Mouse (Mus musculus): ENCODE measurements around the gene Plekha5.
A peak's percentile ranks its signal among the peaks of the same experiment; 100 is the strongest.

The Plekha5 gene

DNA sequence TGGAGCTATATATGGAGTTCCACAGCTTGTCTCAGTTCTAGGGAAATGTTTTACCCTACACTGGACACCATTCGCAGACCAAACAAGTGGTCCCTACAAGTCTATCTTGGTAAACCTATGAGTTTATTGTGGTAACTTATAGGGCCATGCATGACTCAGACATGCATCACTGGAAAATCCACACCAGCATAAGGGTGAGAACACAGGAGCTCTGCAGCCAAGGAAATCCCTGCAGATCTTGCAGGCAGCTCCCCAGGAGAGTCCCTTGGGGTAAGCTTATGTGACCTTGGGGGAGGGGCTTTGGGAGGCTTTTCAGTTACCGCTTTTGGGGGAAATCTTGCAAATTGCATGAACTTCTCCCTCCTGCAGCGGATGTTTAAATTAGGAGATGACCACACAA is 190.0 kb downstream of the Plekha5 start:
- no peak for DNase-seq (ENCODE audit: low spot score)

- DNase-seq (ENCODE audit: low spot score), result no peak
Observed at GRCm38 (mm10) chr6:140614711-140615110, 190.9 kb downstream of the Plekha5 start.

GRCm38 (mm10) chr6:140620531-140621349 is 196.9 kb downstream of the Plekha5 start:
- DNase-seq (ENCODE audit: low spot score), result no peak

DNA sequence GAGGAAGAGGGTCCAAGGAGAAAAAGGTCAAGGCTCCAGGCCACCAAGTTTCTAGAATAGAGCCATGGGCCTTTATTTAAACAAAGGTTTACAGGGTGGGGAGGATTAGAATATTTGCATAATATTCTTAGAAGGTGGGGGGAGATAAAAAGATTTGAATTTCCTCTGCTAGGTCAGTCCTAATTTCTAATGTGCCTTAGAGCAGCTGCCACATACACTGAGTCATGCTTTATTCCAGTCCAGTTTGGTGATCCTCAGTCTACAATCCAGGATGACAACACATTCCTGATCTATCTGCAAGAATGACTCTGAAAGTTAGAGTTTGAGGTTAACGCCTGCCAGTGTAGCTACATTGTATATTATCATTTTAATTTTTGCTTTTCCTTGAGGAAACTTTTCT is 197.8 kb downstream of the Plekha5 start:
- DNase-seq (ENCODE audit: low spot score), result no peak

- no peak for DNase-seq (ENCODE audit: low spot score)
Observed at GRCm38 (mm10) chr6:140622391-140623225, 198.8 kb downstream of the Plekha5 start, which contains the start of gene Aebp2. Gene Aebp2, plus strand, starts transcription at chr6:140622663.

- DNase-seq (ENCODE audit: low spot score), result peak; percentile 86
Observed at GRCm38 (mm10) chr6:140623226-140624095, 199.6 kb downstream of the Plekha5 start.

DNA sequence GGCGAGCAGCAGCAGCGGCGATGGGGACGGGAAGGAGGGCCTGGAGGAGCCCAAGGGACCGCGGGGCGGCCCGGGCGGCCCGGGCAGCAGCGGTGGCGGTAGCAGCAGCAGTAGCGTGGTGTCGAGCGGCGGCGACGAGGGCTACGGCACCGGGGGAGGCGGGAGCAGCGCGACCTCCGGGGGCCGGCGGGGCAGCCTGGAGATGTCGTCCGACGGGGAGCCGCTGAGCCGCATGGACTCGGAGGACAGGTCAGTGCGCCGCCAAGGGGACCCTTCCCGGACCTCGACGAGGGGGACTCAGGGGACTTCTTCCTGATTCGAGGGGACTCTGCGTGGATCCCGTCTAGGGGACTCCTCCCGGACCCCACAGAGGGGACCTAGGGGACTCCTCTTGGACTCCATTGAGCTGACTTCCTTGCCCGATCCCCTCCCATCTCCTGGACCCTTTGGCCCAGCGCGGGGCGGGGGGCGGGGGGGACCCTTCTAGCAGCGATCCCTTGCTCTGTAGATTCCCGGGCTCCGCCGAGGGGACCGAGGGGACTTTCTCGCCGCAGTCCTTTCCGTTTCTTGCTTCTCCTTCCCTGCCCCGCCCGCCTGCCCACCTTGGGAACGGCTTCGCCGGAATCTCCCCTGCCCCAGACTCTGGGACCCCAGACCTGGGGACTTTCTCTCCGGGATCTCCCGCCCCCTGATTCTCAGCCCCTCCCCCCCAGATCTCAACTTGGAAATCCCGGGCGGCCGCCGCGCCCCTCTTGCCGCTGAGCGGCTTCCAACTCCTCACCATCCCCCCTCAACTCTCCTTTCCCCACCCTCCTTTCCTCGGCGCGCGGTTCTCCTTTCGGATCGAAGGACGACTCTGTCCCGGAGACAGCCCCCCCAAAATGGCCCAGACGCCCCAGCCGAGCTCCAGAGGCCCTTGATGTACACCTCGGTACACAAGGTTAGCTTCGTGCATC is 200.5 kb downstream of the Plekha5 start:
- peak; percentile 25 for DNase-seq (ENCODE audit: low spot score)

DNA sequence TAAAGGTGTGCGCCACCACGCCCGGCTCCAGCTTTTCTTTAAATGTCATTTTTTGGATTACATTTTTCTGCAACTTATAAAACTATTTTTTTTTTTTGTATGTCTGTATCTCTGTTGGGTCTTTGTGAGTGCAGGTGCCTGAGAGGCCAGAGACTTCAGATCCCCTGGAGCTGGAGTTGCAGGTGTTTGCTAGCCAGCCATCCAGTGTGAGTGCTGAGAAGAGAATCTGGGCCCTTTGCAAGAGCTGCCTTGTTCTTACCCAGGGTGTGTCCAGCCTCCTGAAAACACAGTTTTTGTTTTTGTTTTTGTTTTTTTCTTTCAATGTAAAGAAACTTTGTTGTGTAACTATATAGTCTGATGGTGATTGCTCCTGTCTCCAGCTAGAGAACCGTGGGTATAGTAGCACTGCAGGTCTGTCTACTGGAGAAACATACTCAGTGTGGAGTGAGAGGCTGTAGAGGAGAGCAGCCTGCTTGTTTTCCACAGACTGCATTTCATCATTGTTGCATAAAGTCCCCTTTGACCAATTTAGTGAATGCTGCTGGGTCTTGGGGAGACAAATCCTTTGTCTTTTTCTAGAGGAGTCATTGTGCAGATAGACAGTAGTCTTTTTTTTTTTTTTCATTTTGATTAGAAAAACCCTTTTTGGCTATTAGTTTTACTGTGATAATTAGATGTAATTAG is 205.5 kb downstream of the Plekha5 start:
- no peak for DNase-seq (ENCODE audit: low spot score)

- DNase-seq (ENCODE audit: low spot score), result no peak
Observed at GRCm38 (mm10) chr6:140630306-140630705, 206.5 kb downstream of the Plekha5 start.

DNA sequence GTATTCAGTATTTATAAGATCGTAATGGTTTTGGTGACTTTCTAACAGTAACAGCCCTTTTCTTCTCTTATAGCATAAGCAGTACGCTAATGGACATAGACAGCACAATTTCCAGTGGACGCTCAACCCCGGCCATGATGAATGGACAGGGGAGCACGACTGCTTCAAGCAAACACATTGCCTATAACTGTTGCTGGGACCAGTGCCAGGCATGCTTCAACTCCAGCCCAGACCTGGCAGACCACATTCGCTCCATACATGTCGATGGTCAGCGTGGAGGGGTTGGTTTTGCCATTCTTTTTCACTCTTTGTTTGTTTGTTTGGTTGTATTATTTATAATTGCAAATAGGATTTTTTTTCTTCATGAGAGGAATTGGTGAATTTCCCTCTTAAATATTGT is 209.8 kb downstream of the Plekha5 start:
- DNase-seq (ENCODE audit: low spot score), result no peak

GRCm38 (mm10) chr6:140636290-140636689 is 212.4 kb downstream of the Plekha5 start:
- no peak for DNase-seq (ENCODE audit: low spot score)

DNA sequence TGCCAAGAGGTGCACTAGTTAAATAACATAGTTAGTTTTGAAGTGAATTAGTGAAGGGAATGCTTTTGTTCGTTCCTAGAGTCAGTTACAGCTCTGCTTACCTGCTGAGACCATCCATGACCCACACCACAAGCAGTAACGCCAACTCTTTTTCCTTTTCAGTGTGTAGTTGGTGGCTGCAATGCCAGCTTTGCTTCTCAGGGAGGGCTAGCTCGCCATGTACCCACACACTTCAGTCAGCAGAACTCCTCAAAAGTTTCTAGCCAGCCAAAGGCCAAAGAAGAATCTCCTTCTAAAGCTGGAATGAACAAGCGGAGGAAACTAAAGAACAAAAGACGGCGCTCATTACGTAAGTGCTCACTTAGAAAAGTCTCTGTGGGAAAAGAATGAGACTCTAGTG is 218.2 kb downstream of the Plekha5 start:
- no peak for DNase-seq (ENCODE audit: low spot score)

DNA sequence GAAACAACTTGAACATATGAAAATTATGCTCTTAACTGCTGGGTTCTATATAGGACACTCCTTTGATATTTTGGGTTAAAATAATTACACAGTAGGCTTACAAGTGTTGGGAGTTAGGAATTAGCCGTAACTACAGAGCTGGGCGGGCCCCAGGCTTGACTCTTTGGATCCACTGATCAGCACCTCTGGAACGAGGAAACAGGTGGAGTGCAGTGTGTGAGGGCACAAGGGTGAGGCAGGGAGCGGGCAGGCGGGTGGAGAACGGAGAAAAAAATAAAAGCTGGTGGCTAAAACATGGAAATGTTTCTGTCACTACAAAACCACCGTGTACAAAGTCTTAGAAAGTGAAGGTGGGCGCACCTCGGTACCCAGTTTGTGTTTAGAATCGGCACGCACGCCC is 218.8 kb downstream of the Plekha5 start:
- DNase-seq (ENCODE audit: low spot score), result no peak

DNA sequence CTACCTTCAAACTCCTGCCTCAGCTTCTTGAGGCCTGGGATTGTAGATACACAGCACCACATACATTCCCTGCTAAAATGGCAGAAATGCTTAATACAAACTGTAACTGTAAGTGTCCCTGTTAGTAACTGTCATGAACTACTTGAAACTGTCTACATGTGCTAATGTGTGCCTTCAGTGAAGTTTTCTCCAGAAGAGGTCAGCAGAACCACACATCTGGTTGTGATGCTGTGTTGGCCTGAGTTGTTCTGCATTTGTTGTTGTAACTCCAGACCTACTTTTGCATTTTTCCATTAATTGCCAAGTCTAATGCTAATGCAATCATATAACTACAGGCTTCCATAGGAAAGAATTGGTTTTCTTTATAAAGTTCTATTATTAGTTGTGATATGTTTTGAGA is 222.1 kb downstream of the Plekha5 start:
- no peak for DNase-seq (ENCODE audit: low spot score)

Measured in embryo, embryonic 10 days (tissue).